In the genomic region with DNA sequence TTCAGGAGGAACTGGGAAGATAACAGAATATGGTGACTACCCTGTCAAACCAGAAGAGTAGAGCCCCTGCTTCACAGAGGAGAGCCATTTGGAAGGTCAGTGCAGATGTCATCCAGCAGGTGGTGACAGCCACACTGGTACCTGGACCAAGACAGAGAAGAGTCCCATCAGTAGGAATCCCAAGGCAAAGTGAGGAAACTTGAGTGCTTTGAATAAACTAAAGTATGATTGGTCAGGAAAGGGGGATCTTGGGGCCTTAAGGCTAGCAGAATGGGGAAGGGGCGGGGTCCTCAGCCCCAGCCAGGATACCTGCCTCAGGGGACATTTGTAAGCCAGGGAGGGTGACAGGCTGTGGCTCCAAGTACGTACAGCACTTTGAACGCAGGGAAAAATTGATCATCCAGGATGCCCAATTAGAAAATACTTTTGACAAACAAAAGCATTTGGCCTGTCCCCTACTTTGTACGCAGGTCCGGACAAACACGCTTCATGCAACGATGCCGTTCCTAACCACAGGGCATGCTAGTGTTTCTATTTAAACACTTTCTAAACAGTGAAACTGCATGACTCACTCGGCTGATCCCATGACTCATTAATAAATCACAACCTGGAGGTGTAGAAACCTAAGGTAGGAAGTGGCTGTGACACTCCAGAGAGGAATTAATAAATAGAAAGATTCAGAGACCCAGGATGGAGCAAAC, we compare ENCODE assay signal across 10 mouse cellular contexts.
DNase-seq lines count a peak whose midpoint lies in the region; ATAC-seq and TF ChIP-seq lines count a peak whose summit lies in the region.
"Had no signal": no experiment of that assay in that cellular context is flagged by ENCODE, and none has a peak within 500 bp of the region (broad histone marks: within the 10 kb centered on the region; RNA-seq: fewer than 3 reads in every experiment).

No protein-coding gene starts in this region.

- peaks cover 28% of the 10 kb centered on the region for H3K4me1 ChIP-seq in neural tube, embryonic 12.5 days
- H3K4me1 ChIP-seq in small intestine, adult 2 months (ENCODE audit: control insufficient read depth, insufficient read depth, insufficient read length, low read length) = peaks cover 18% of the 10 kb centered on the region
- H3K4me1 ChIP-seq in hindbrain, embryonic 12.5 days = peaks cover 31% of the 10 kb centered on the region
- H3K4me1 ChIP-seq in hindbrain, postnatal 0 days (ENCODE audit: insufficient read depth, low read length) = no peaks in the 10 kb centered on the region

- no peak overlapping the region for H3K27ac ChIP-seq in neural tube, embryonic 12.5 days
- peak overlapping the region; percentile 48; the same call in 1 of the 2 replicates for H3K27ac ChIP-seq in small intestine, adult 2 months (ENCODE audit: insufficient read depth, low read depth, low read length)
- no peak overlapping the region for H3K27ac ChIP-seq in hindbrain, embryonic 12.5 days
- H3K27ac ChIP-seq in hindbrain, postnatal 0 days = no peak overlapping the region
- H3K27ac ChIP-seq: liver, embryonic 15.5 days had no signal

- WGBS in neural tube, embryonic 12.5 days = 33% methylated on average over 9 of the region's 9 CpGs
- WGBS in small intestine, adult 2 months = 11% methylated on average over 9 of the region's 9 CpGs
- 34% methylated on average over 9 of the region's 9 CpGs for WGBS in hindbrain, embryonic 12.5 days
- WGBS in hindbrain, postnatal 0 days = 47% methylated on average over 9 of the region's 9 CpGs

- H3K9me3 ChIP-seq in neural tube, embryonic 12.5 days = no peaks in the 10 kb centered on the region
- no peaks in the 10 kb centered on the region for H3K9me3 ChIP-seq in hindbrain, embryonic 12.5 days (replicated peaks)
- H3K9me3 ChIP-seq in hindbrain, postnatal 0 days (ENCODE audit: low read length) = no peaks in the 10 kb centered on the region
- H3K9me3 ChIP-seq: embryonic facial prominence, embryonic 12.5 days; liver, embryonic 15.5 days had no signal

- no peak for DNase-seq in neural tube, embryonic 10.5 days (ENCODE audit: extremely low spot score, low spot score)
- DNase-seq in adipocyte (ENCODE audit: low spot score) = peak; percentile 64
- peak; percentile 46 to 66 for DNase-seq in kidney, adult 8-10 months
- DNase-seq in cerebellum, adult 9-10 months = no peak
- no peak for DNase-seq in hindbrain, postnatal 0 days (ENCODE audit: low spot score)

- no peaks in the 10 kb centered on the region for H3K27me3 ChIP-seq in neural tube, embryonic 12.5 days (replicated peaks)
- no peaks in the 10 kb centered on the region for H3K27me3 ChIP-seq in small intestine, adult 2 months (ENCODE audit: control insufficient read depth, insufficient read depth, low read length)
- H3K27me3 ChIP-seq in hindbrain, embryonic 12.5 days = peaks cover 5% of the 10 kb centered on the region; the same call in 1 of the 2 replicates
- H3K27me3 ChIP-seq in hindbrain, postnatal 0 days (ENCODE audit: insufficient read depth, low read length) = no peaks in the 10 kb centered on the region
- H3K27me3 ChIP-seq: embryonic facial prominence, embryonic 12.5 days had no signal

- H3K36me3 ChIP-seq in neural tube, embryonic 12.5 days = no peaks in the 10 kb centered on the region
- no peaks in the 10 kb centered on the region for H3K36me3 ChIP-seq in small intestine, adult 2 months (ENCODE audit: control insufficient read depth, insufficient read depth, low read length)
- H3K36me3 ChIP-seq in hindbrain, embryonic 12.5 days = no peaks in the 10 kb centered on the region
- H3K36me3 ChIP-seq in hindbrain, postnatal 0 days (ENCODE audit: insufficient read depth, low read length) = no peaks in the 10 kb centered on the region
- H3K36me3 ChIP-seq: embryonic facial prominence, embryonic 12.5 days; liver, embryonic 15.5 days had no signal

- no peak overlapping the region for H3K4me3 ChIP-seq in neural tube, embryonic 12.5 days
- no peak overlapping the region for H3K4me3 ChIP-seq in small intestine, adult 2 months (ENCODE audit: low read depth, low read length)
- H3K4me3 ChIP-seq in hindbrain, embryonic 12.5 days = no peak overlapping the region
- H3K4me3 ChIP-seq in hindbrain, postnatal 0 days (ENCODE audit: low read length) = no peak overlapping the region
- H3K4me3 ChIP-seq: liver, embryonic 15.5 days had no signal

- ATAC-seq in neural tube, embryonic 12.5 days (ENCODE audit: low FRiP score, low read depth) = peak; percentile 19; the same call in 1 of the 2 replicates
- no peak for ATAC-seq in hindbrain, embryonic 12.5 days (ENCODE audit: low FRiP score)
- no peak for ATAC-seq in hindbrain, postnatal 0 days

- H3K4me2 ChIP-seq in neural tube, embryonic 12.5 days (replicated peaks) = no peak overlapping the region
- no peak overlapping the region for H3K4me2 ChIP-seq in hindbrain, embryonic 12.5 days (replicated peaks)
- no peak overlapping the region for H3K4me2 ChIP-seq in hindbrain, postnatal 0 days (ENCODE audit: low read depth, low read length)

- no peak for TF ChIP-seq POLR2A in small intestine, adult 2 months (IDR thresholded peaks at IDR 0.05; ENCODE audit: low read depth, low read length)

- H3K9ac ChIP-seq in neural tube, embryonic 12.5 days = no peak overlapping the region
- no peak overlapping the region for H3K9ac ChIP-seq in hindbrain, embryonic 12.5 days
- H3K9ac ChIP-seq in hindbrain, postnatal 0 days (replicated peaks; ENCODE audit: low read length) = no peak overlapping the region
- H3K9ac ChIP-seq: embryonic facial prominence, embryonic 12.5 days; liver, embryonic 15.5 days had no signal

- no peak for TF ChIP-seq CTCF in small intestine, adult 2 months (IDR thresholded peaks at IDR 0.05; ENCODE audit: extremely low read depth, insufficient read length, insufficient replicate concordance, low read depth, low read length)
- no peak for TF ChIP-seq CTCF in hindbrain, postnatal 0 days (IDR thresholded peaks at IDR 0.05; ENCODE audit: low read depth)

Comparison
In these comparisons a context has a peak if more than half of its experiments do, and no peak if none do; other contexts are left out.
1. DNase-seq: peak in adipocyte (single experiment) and kidney, adult 8-10 months (2 of 2); none in neural tube, embryonic 10.5 days (single experiment), cerebellum, adult 9-10 months (single experiment) and hindbrain, postnatal 0 days (single experiment).